Mouse (Mus musculus) adrenal gland, postnatal 25 days (tissue): ENCODE measurements around the gene Tmem251. TPM values are rescaled to one million over a fixed set of nuclear protein-coding genes. Genes with fewer than 3 reads are reported as not detected.

Source experiments
- DNase-seq: peaks from one replicate; pipeline ENCODE4 v3.0.0; 2021; ENCODE audit warnings: mixed read lengths
- total RNA-seq: library from RNA; stranded (reverse); gene quantifications from 2 replicates; pipeline ENCODE4 v1.2.3, GENCODE M21; 2021

The Tmem251 gene
- total RNA-seq, 1 experiment from 2014 or later: 5.5 TPM

DNA sequence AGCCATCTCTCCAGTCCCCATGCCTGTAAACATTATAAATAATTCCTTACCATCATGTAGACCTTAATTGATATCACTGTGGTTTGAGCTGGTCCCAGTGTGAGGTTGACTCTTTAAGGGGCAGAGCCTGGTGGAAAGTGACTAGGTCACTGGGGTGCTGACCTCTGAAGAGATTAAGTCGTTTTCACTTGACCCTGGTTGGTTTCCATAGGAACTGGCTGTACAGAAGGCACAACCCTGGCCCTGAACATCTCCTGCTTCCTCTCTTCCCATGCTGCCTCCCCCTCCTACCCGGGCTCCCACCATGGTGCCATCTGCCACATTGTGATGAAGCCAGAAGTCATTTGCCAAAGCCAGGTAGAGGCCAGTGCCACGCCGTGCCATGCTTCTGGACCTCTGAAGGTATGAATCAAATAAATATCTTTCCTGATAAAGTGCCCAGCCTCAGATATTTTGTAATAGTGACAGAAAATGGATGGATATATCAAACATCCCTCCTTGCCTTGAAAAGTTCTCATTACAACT, 32.6 kb upstream of the Tmem251 start:
- DNase-seq: no peak

DNA sequence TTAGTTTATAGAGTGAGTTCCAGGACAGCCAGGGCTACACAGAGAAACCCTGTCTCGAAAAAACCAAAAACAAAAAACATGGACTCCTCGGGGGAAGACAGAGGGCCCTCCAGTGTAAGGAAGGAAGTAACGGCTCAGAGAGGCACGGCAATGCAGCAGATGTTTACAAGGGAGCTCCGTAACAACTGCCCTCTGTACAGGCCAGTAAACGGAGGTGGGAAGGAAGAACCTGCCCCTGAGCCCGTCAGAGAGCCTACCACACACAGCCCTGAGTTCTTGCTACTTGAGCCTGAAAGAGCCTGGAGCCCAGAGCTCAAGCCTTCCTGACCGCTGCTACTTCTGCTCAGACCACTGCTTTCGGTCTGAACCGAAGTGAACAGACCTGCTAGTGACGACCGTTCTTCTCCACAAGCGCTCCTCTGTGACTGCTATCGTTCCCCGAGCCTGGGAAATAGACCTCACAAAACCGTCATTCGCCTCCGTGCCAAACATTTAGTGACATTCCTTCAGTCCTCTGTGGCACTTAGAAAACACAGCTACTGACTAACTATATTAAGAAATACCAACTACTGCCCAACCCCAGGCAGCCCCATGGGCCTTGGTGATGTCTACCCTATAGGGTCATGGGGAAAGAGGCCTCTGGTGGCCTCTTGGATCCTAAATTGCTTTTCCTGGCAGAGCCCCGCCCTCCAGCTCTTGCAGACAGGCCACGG, 30.3 kb upstream of the Tmem251 start:
- no peak for DNase-seq

DNA sequence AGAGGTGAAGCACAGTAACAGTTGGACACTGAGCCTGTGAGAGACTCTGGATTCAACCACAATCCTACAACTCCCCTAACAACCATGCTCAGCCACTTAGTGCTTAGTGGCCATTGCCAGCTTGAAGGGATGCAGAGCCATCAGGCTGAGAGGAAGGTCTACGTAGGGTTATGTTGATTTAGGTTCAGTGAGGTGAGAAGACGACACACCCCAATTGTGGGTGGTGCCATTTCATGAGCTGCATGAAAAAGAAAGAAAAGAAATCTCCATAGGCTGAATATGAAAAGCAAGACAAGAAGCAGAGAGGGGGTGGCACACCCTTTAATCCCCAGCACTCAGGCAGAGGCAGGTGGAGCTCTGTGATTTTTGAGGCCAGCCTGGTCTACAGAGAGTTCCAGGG, 29.4 kb upstream of the Tmem251 start:
- DNase-seq: no peak

DNA sequence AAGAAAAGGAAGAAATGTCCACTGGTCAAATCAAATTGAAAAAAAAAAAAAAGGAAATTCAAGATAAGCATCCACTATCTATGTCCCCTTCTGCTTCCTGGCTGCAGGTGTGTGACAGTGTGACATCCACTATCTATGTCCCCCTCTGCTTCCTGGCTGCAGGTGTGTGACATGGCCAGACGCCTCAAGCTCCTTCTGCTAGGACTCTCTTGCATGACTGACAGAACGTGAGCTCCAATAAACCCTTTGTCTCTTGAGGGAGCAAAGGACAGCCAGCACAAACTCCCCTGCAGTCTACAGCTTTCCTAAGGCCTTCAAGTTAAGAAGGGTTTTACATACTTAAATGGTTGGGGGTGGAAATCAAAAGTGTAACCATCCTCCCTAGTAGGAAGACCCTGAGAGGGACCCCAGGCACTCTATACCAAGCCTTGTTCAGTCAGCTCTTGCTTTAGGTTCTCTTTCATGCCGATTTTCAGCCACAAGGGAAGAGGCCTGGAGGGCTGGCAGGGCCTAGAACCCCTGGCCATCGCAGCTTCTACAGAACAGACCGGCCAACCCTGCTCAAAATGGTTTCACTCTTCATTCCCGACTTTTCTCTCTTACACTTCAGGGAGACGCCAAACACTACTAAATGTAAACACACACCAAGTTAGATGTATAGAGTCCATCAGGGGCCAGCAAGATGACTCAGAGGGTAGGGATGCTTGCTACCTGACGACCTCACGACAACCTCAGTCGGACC, 28.7 kb upstream of the Tmem251 start:
- no peak for DNase-seq

DNA sequence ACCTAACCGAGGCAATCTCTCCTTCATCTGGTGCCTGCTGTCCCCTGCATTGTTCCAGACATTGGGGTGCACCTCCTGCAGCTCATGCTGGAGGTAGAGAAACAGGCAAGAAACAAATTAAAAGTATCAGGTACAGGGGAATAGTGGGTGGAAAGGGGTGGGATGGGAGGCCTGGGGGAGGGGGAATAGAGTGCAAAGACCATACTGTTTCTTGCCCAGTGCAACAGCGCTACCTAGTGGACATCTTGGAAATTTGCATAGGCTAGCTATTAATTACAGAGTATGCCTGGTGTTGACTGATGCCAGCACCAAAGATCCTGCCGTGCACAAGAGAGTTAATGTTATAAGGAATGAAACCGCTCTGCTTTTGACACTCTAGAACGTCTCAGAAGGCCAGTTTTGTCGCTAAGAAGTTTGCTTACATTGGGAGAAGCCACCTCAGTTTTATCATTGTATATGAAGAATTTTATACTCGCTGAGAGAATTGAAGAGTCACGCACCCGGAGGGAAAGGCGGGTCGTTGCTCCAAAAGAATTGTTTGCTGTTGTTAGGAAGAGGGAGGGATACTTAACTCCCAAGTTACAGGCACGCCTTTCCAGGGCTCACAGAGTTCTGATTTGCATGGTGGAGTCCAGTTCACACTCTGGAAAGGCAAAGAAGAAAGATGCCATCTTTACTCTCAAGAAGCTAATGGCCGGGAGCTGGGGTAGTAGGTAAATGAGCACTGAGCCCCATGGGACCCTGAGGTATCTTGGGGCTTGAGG, 23.8 kb upstream of the Tmem251 start:
- DNase-seq: no peak

DNA sequence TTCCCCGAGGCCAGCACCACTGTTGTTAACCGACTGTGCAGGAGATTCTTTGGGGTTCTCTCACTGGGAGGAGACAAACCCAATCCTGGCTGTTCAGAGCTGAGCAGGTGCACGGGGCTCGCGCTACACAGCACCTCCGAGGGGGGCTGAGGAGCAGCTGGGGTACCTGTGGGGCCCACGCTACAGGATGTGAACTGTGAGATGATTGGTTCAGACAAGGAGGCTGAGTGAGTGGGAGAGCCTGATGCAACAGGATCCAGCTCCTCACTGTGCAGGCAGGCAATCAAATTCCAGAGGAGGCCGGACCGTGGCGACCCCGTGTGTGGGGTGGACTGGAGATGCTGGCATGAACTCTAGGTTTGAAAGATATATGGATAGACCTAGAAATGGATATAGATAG, 21.1 kb upstream of the Tmem251 start:
- no peak for DNase-seq

DNA sequence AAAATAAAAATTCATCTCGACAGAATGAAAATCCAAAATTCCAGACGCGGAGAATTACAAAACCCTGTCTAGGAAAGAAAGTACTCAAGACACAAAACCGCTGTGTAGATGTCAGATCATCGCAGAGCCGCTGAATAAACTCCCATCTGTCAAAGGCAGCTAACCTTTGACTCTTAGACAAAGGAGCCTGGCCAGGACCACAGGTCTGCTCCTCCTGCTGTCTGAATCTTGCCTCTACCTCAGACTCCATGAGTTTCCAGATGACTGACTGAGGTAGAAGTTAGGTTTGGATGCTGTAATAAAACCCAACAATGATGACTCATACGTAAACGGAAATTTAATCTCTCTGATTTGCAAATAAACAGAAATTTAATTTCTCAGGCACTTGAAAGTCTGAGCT, 20.6 kb upstream of the Tmem251 start:
- DNase-seq: no peak

DNA sequence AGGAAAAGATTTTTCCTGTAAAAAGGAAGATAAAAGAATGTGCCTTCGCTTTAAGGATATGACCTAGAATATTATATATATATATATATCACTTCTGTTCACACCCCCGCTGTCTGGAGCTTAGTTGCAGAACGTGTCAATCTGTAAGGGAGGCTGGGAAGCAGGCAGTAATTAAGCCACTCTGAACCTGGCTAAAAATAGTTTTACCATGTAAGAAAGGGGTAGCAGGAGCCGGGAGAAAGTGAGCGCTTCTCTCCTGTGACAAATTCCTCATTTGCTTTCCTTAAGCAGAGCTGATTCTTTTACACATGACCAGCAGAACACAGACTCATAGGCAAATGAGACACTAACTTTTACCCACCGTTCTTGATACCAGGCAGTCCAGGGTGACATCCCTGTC, 19.7 kb upstream of the Tmem251 start:
- no peak for DNase-seq

DNA sequence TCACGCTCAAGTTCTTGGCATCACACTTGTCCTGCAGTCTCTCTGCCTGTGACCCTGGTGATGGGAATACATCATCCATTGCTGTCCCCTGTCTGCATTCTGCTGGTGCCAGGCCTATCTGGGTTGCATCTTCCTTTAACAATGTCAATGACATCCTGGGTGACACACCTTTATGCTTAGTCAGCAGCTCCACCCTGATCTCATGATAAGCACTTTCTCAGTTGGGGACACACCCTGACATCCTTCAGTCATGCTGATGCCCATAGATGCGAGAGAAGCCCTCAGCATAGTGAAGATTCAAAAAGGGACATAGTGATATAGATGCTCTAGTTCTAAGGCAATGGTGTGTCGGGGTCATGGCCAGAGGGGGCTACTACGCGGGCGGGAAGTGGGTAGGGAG, 18.4 kb upstream of the Tmem251 start:
- DNase-seq: no peak

DNA sequence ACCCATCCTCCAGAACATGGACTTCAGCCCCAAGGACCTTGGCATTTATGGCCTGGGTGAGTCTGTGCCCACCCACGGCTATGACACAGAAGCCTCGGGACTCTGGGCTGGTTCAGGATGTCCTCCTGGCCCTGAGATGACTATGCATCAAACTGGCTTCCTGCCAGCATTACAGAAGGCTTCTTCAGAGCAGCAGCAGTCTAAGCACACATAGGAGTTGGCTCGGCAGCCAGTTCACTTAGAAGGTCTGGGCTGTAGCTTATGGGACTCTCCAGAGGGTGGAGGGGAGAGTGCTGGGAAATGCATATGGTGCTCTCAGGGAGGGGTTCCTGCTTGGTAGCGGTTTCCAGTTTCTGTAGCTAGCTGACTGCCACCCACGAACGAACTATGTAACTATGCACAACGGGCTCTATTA, 17.8 kb upstream of the Tmem251 start:
- peak; percentile 49 for DNase-seq

DNA sequence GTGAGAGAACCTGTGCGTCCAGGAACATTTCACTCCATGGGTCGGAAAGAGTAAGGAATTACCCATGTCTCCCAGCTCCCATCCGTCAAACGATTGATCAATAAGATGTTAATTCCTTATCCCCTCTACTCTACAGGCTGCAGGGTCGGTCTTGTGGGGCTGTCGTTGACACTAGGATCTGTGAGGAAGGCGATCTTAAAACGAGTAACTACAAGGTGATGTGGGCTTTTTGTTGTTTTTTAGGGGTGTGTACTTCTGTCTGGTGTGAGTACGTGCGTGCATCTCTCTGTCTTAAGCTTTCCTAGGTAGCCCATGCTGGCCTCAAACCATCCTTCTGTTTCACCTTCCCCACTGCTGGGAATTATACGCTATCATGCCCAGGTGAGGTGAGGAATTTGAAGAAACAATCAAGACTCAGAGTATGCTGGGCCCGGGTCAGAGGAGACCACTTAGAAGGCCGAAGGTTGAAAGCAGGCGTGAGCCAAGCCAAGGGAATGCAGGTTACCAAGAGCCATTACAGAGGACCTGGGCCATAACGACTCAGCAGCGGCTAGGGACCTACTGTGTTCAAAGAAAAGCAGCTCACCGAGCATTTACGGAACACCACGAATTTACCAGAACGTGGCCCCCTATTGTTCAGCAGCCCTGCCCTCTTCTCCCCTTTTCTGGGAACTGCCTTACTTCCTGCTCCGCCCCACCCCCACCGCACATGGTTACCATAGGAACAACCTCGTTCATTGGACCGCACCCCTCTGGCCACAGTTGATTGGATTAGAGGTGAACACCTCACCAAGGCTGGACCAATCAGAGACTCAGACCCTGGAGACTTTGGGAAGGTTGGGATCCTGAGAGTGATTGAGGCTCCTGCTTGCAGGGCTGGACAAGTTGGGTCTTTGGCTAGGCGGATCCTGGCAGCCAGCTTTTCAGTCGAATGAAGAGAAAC, 13.4 kb upstream of the Tmem251 start:
- DNase-seq: peak; percentile 62

DNA sequence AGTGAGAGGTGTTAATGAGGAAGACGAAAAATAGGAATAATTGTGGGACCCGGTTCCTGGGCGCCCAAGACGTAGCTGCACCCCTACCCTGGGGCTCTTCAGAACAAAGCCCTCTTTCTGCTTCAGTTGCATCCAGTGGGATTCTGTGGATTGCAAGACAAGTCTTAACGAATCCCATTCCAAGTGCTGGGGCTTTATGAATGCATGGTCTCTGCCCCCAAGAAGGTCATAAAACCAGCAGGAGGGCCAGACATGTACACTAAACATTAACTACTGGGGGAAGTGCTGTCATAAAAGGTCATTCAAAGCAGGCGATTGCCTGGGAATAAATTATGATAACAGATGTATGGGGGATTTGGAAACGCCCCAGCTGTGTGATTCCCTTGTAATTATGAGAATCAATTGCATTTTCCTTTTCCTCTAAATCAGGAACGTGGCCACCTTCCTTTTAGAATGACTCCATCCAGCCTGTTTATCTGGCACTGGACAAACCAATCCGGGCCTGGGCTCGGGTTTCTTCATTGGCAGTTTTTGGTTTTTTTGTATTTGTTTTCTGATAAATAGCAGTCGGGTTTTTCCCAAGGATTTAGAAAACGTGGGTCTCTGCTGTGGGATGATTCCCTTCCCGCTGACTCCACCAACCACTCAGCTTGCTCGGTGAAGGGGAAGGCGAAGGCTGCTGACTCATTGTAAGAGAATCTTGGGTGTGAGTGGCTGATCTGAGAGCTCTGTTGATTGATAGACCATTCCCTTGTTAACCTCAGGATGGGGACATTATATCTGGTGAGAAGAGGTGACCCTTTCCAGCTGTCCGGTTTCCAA, 12.6 kb upstream of the Tmem251 start:
- peak; percentile 28 for DNase-seq

DNA sequence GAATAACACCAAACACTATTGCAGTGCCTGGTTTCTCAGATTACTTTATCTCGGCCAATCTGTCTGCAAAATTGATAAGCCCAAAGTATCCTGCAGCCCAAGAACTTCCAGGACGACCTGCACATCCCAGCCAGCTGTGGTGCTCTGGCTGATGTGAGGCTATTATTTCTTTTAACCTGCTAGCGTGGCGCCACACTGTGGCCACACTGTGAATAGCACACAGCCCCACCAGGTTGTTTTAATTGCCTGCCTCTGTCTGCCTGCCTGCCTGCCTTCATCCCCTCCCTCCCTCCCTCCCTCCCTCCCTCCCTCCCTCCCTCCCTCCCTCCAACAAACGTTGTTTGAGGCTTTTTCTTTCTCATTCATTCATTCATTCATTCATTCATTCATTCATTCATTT, 10.2 kb upstream of the Tmem251 start:
- DNase-seq: peak; percentile 70

DNA sequence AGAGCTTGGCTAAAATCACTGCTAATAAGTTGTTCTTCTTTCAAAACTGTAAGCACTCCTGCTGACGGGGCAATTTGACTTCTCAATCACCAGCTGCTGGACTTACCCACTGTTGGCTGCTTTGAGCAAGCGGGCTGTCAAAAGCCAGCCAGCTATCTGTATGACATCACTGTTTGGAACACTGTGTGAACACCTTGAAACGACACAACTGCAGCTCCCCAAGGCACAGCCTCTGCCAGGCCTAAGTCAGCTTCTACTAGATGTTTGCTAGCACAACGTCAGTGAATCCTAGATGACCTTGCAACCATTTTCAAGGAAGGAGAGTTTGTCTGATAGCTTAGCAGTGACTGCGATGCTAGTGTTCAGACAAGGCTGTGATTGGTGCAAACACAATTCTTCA, 4.5 kb upstream of the Tmem251 start:
- DNase-seq: no peak

DNA sequence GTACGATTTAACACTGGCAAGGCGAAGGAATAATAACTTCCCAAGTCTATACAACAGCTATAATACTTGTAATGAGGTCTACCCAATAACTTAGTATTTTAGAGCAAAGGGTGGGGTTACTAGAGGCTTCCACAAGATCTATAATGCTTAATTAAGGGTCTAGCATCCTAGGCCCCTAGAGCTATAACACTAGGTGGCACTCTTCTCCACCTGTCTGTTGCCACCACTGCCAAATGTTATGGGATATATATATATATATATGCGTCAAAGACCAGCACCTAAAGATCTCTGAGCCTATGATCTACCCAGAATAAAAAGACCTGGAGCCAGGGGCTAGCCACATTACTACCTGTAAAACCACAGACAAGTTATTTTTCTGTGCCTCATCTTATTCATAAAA, 3.3 kb upstream of the Tmem251 start:
- no peak for DNase-seq

DNA sequence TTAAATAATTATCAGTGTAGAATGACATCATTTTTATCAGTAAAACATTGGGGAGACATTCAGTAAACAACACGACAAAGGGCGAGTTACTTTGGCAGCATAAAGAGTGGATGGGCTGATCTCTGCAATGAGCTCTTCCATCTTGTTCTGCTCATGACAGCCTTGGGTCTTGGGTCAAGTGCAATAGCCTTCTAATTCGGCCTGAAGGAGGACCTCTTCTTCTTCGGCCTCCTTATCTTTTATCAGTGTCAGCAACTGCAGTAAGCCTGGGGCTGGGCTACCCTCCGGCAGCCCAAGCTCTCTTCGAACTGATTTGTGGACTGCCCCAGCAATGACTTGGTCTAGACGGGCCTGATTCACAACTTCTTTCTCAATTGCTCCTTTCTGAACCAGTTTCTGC, 1.5 kb upstream of the Tmem251 start:
- no peak for DNase-seq

DNA sequence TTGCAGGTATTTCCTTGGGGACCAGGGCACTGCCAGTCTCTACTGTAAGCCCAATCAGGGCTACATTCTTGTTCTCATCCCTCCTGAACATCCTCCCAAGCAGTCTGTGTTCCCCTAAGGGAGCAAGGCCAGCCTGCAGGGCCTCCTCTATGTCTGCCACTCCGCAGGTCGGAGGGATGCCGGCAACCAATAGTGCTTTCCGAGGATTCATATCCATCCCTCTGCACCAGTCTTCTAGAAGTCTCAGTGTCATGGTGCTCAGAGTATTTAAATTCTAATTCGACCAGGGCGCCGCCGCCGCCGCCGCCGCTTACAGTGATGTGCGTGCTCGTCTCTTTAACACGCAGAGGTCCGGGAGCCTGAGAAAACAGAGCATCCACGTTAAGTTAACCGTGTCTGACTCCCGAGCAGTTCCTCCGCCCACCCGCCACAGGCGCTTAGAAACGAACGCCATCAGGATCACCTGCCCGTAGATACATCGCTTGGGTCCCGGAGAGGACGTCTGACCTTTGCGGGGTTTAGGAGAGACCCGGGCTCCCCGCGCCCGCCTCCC, 450 bp upstream of the Tmem251 start:
- DNase-seq: no peak

DNA sequence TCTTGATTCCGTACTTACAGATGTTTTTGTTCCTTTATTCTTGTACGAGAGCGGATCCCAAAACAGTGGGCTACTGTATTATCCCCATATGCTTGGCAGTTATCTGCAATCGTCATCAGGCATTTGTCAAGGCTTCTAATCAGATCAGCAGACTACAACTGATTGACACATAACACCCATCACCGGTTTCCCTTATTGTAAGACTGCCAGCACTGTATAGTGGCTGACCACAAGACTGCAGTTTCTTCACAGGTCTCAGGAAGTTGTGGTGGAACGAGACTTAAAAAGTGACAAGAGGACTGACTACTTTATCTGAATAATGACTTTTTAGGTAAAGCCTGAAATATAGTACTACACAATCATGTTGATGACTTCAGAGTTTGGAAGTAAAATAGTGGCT, 1.3 kb downstream of the Tmem251 start:
- no peak for DNase-seq

DNA sequence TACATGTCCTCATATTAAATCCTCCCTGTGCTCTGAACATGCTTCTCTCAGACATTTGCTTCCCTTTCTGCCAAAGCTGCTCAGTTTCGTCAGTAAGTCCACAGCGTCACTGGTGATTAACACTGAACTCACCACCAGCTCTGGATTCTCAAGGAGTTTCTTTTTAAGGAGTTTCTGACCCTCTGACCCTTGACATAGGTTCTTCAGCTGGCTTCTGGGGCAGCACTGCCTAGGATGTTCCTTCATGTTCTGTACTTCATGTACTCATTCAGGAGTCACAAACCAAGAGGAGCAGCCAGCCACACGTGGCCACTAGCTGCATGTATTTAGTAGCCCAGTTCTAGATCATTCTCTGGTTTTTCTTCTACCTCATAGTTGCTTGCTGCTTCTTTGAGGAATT, 4.7 kb downstream of the Tmem251 start:
- DNase-seq: no peak

DNA sequence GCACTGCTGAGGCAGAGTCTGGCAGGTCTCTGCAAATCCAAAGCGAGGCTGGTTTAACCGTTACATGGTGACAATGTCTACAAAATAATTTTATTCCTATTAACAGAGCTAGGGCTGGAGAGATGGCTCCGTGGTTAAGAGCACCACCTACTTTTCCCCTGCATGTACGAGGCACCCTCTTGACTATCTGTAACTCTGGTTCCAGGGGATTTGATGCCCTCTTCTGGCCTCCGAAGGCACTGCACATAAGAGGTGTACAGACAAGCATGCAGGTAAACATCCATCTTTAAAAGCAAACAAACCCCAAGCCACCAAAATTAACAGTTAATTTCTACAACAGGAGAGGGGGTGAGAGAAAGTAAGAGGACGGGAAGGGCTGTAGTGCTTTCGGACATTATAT, 12.7 kb downstream of the Tmem251 start:
- no peak for DNase-seq
